Mouse (Mus musculus) liver, adult 2 months (tissue): ENCODE data around the gene Sh2d6. TPM values are rescaled to one million over a fixed set of nuclear protein-coding genes. Genes with fewer than 3 reads are reported as not detected.
A peak's percentile ranks its signal among the peaks of the same experiment; 100 is the strongest.

Source experiments
- DNase-seq: peaks from one replicate; pipeline ENCODE4 v3.0.0-alpha.2; 2011; ENCODE audit warnings: low read depth, low spot score; ENCODE audit errors: extremely low read depth
- H3K27ac ChIP-seq: fragments of 200-500 bp; replicated peaks from 2 replicates; pipeline ENCODE4 v1.5.1; 2012; ENCODE audit warnings: low read depth, mild to moderate bottlenecking, control low read depth, inconsistent platforms, low read length; ENCODE audit not compliant: insufficient read depth
- H3K27me3 ChIP-seq: fragments of 200-500 bp; 2 replicates; pipeline ENCODE4 v1.6.1; 2012; ENCODE audit warnings: mild to moderate bottlenecking, moderate library complexity, low read length, inconsistent platforms; ENCODE audit not compliant: control insufficient read depth, insufficient read depth
- H3K36me3 ChIP-seq: fragments of 200-500 bp; 2 replicates; pipeline ENCODE4 v1.6.1; 2012; ENCODE audit warnings: low read length, inconsistent platforms; ENCODE audit not compliant: control insufficient read depth, insufficient read depth
- H3K4me1 ChIP-seq: fragments of 200-500 bp; 2 replicates; pipeline ENCODE4 v1.6.1; 2011; ENCODE audit warnings: low read length; ENCODE audit not compliant: control insufficient read depth, insufficient read depth
- H3K4me3 ChIP-seq: fragments of 200-500 bp; 2 replicates; pipeline ENCODE4 v1.5.1; 2011; ENCODE audit warnings: low read depth, mild to moderate bottlenecking, control low read depth, low read length, moderate library complexity; ENCODE audit not compliant: insufficient read depth
- H3K79me2 ChIP-seq: fragments of 200-500 bp; 2 replicates; pipeline ENCODE4 v1.6.1; 2012; ENCODE audit warnings: inconsistent platforms, mild to moderate bottlenecking, low read length, moderate library complexity; ENCODE audit not compliant: control insufficient read depth, insufficient read depth
- H3K9ac ChIP-seq: fragments of 200-500 bp; 2 replicates; pipeline ENCODE4 v1.6.1; 2012; ENCODE audit warnings: low read depth, mild to moderate bottlenecking, control low read depth, inconsistent platforms, low read length
- CTCF ChIP-seq: fragments of 200-500 bp; IDR thresholded peaks from 2 replicates; pipeline ENCODE4 v1.5.1; 2011; ENCODE audit warnings: low read depth, low read length, control low read depth
- POLR2A ChIP-seq: fragments of 200-500 bp; IDR thresholded peaks from 2 replicates; pipeline ENCODE4 v1.6.1; 2011; ENCODE audit warnings: low read length, control low read depth; ENCODE audit not compliant: insufficient read depth; ENCODE audit errors: extremely low read depth
- whole genome bisulfite sequencing: fragments of 180-500 bp; shearing (Covaris S2); methylation state at CpG from one replicate; pipeline ENCODE4 v1.1.7; 2018; 5-methylcytosine and 5-hydroxymethylcytosine counted together
- polyA plus RNA-seq: library from polyadenylated mRNA; depleted of rRNA; stranded (reverse); fragments of >200 nt; gene quantifications from 2 replicates; pipeline ENCODE4 v1.2.3, GENCODE M21; 2012
- total RNA-seq: library from RNA; depleted of rRNA; stranded (reverse); fragments of >200 nt; gene quantifications from 2 replicates; pipeline ENCODE4 v1.2.3, GENCODE M21; 2014

Gene Sh2d6
- total and polyA plus RNA-seq, 2 experiments = not detected

GRCm38 (mm10) chr6:72515644-72516043, 5.9 kb downstream of the Sh2d6 start:
- peaks cover 16% of the 10 kb centered on the region for H3K4me1 ChIP-seq
- WGBS = 98% methylated on average over 6 of the region's 6 CpGs
- no peaks in the 10 kb centered on the region for H3K79me2 ChIP-seq
- DNase-seq = no peak
- H3K27ac ChIP-seq = no peak overlapping the region
- H3K9ac ChIP-seq = no peak overlapping the region
- TF ChIP-seq POLR2A (no peak), CTCF (no peak)
- H3K27me3 ChIP-seq = no peaks in the 10 kb centered on the region
- no peak overlapping the region for H3K4me3 ChIP-seq
- no peaks in the 10 kb centered on the region for H3K36me3 ChIP-seq

- DNase-seq = peak; percentile 14
- H3K4me1 ChIP-seq = peaks cover 16% of the 10 kb centered on the region
- H3K4me3 ChIP-seq = peak overlapping the region; percentile 57; the same call in 1 of the 2 replicates
- peak overlapping the region; percentile 73 for H3K27ac ChIP-seq
- no peaks in the 10 kb centered on the region for H3K36me3 ChIP-seq
- no peak for TF ChIP-seq CTCF
- TF ChIP-seq POLR2A = no peak
- 60% methylated on average over 7 of the region's 7 CpGs for WGBS
- no peaks in the 10 kb centered on the region for H3K79me2 ChIP-seq
- H3K27me3 ChIP-seq = no peaks in the 10 kb centered on the region
- peak overlapping the region; percentile 63 for H3K9ac ChIP-seq
These were observed 8.5 kb downstream of the Sh2d6 start for GRCm38 (mm10) chr6:72513071-72513440.

GRCm38 (mm10) chr6:72512386-72513070, 9.0 kb downstream of the Sh2d6 start:
- H3K27me3 ChIP-seq = no peaks in the 10 kb centered on the region
- no peaks in the 10 kb centered on the region for H3K36me3 ChIP-seq
- TF ChIP-seq POLR2A (no peak), CTCF (no peak)
- DNase-seq = peak; percentile 69
- H3K9ac ChIP-seq = peak overlapping the region; percentile 63
- peak overlapping the region; percentile 57 for H3K4me3 ChIP-seq
- H3K4me1 ChIP-seq = peaks cover 16% of the 10 kb centered on the region
- H3K27ac ChIP-seq = peak overlapping the region; percentile 73
- no peaks in the 10 kb centered on the region for H3K79me2 ChIP-seq
- WGBS = 23% methylated on average over 33 of the region's 33 CpGs

- WGBS = 69% methylated on average over 6 of the region's 6 CpGs
- TF ChIP-seq POLR2A = no peak
- TF ChIP-seq CTCF = no peak
- no peaks in the 10 kb centered on the region for H3K27me3 ChIP-seq
- H3K27ac ChIP-seq = no peak overlapping the region; the same call in 1 of the 2 replicates
- no peak overlapping the region for H3K9ac ChIP-seq
- no peaks in the 10 kb centered on the region for H3K36me3 ChIP-seq
- DNase-seq = peak; percentile 75
- no peaks in the 10 kb centered on the region for H3K79me2 ChIP-seq
- no peak overlapping the region for H3K4me3 ChIP-seq
- peaks cover 16% of the 10 kb centered on the region for H3K4me1 ChIP-seq
These were observed 10.7 kb downstream of the Sh2d6 start for GRCm38 (mm10) chr6:72510686-72511421.

GRCm38 (mm10) chr6:72509872-72510435, 11.6 kb downstream of the Sh2d6 start:
- Histone ChIP-seq H3K9ac (no peak overlapping the region), H3K79me2 (no peaks in the 10 kb centered on the region), H3K4me3 (no peak overlapping the region), H3K27ac (no peak overlapping the region), H3K36me3 (no peaks in the 10 kb centered on the region), H3K4me1 (peaks cover 16% of the 10 kb centered on the region), H3K27me3 (no peaks in the 10 kb centered on the region)
- TF ChIP-seq POLR2A (no peak), CTCF (no peak)
- 66% methylated on average over 2 of the region's 2 CpGs for WGBS
- no peak for DNase-seq

GRCm38 (mm10) chr6:72508596-72508995, 12.9 kb downstream of the Sh2d6 start:
- Histone ChIP-seq H3K9ac (no peak overlapping the region), H3K4me3 (no peak overlapping the region), H3K36me3 (no peaks in the 10 kb centered on the region), H3K79me2 (no peaks in the 10 kb centered on the region), H3K27ac (no peak overlapping the region), H3K27me3 (no peaks in the 10 kb centered on the region), H3K4me1 (peaks cover 16% of the 10 kb centered on the region)
- WGBS = over 99% methylated on average over 4 of the region's 4 CpGs
- no peak for TF ChIP-seq CTCF
- no peak for TF ChIP-seq POLR2A
- DNase-seq = no peak
